7 mouse cellular contexts compared by ENCODE assay signal in the genomic region with DNA sequence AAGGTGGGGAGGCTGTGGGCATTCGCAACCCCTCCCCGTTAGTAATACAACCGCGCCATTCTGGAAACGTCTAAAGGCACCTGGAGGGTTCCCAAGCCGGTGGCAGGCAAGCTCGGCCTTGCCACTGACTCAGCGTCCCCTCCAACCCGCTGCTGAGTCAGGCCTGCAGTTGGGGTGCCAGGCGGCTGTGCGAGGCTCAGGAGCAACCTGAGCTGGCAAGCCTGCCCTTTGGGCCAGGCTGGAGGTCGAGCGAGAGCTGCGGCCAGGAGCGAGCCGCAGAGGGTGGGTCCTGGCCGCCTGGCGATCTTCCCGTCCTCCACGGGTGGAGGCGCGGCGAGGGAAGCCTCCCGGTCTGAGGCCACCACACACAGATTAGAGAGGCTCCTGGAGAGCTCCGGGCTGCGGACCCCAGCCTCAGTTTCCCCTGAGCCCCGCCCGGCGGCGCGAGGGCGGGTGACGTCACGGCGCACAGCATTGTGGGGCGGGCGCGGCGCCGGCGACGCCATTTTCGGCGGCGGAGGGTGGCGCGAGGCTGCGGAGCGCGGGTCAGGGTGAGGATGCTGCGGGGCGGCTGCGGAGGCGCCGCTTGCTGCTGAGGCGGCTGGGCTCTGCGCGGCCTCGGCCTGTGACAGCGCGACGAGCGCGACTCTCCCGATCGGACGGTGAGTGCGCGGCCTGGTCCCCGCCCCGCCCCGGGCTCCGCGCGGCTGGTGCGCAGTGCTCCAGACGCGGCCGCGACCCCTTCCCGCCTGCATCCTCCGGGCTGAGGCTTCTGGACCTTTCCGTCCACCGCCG. TPM values are rescaled to one million over a fixed set of nuclear protein-coding genes. Genes with fewer than 3 reads are reported as not detected.
DNase-seq lines count a peak whose midpoint lies in the region; ATAC-seq lines count a peak whose summit lies in the region.

A gene (plus strand): TSS at position 469 of the 795 bp plus-strand sequence.

- ATAC-seq in intestine, embryonic 16.5 days: peak; percentile 74
- peak; percentile 84 for ATAC-seq in midbrain, embryonic 11.5 days (ENCODE audit: low FRiP score)

- H3K27ac ChIP-seq in intestine, embryonic 16.5 days (ENCODE audit: low read length): peak within 1 kb of the TSS; percentile 89
- peak within 1 kb of the TSS; percentile 85 for H3K27ac ChIP-seq in midbrain, embryonic 11.5 days (ENCODE audit: low read depth, low read length)

- H3K4me1 ChIP-seq in intestine, embryonic 16.5 days (ENCODE audit: control insufficient read depth, insufficient read depth, low read length): peaks cover 20% of the 10 kb centered on the region
- H3K4me1 ChIP-seq in midbrain, embryonic 11.5 days (ENCODE audit: control insufficient read depth, insufficient read depth, low read length): peaks cover 22% of the 10 kb centered on the region

- H3K27me3 ChIP-seq in intestine, embryonic 16.5 days (replicated peaks; ENCODE audit: control insufficient read depth, insufficient read depth, low read length): no peaks in the 10 kb centered on the region
- no peaks in the 10 kb centered on the region for H3K27me3 ChIP-seq in midbrain, embryonic 11.5 days (ENCODE audit: control insufficient read depth, insufficient read depth, low read length)

- peak; percentile 62 for DNase-seq in adrenal gland, adult 8-10 months
- peak; percentile 59 for DNase-seq in embryo, embryonic 11.5 days (ENCODE audit: low read depth, low spot score)
- peak; percentile 69 to 76 for DNase-seq in gastrocnemius, postnatal 4 days (ENCODE audit: low spot score in 2 of 2)
- peak; percentile 81 for DNase-seq in left cerebral cortex, postnatal 4 days
- peak; percentile 98 for DNase-seq in midbrain, embryonic 11.5 days (ENCODE audit: low spot score, missing footprints)
- DNase-seq in skeletal muscle tissue, adult 2 months (ENCODE audit: low read depth, low spot score): peak; percentile 51

- peak within 1 kb of the TSS; percentile 98 for H3K4me2 ChIP-seq in intestine, embryonic 16.5 days (ENCODE audit: low read depth, low read length)
- peak within 1 kb of the TSS; percentile 87 for H3K4me2 ChIP-seq in midbrain, embryonic 11.5 days

- 0 out of 2 replicates have a peak, but pooled peaks cover 5% of the 10 kb centered on the region for H3K36me3 ChIP-seq in intestine, embryonic 16.5 days (ENCODE audit: control insufficient read depth, insufficient read depth, low read length)
- H3K36me3 ChIP-seq in midbrain, embryonic 11.5 days (ENCODE audit: control insufficient read depth, insufficient read depth, low read length): no peaks in the 10 kb centered on the region

- peak within 1 kb of the TSS; percentile 88 for H3K4me3 ChIP-seq in intestine, embryonic 16.5 days (ENCODE audit: low read length)
- peak within 1 kb of the TSS; percentile 95 for H3K4me3 ChIP-seq in midbrain, embryonic 11.5 days (ENCODE audit: low read depth, low read length)

- no peaks in the 10 kb centered on the region for H3K9me3 ChIP-seq in intestine, embryonic 16.5 days (ENCODE audit: control insufficient read depth, low read length)
- H3K9me3 ChIP-seq in midbrain, embryonic 11.5 days (ENCODE audit: control insufficient read depth, low read length): no peaks in the 10 kb centered on the region

- intact Hi-C loops in left cerebral cortex, postnatal 4 days (cut with DNase I): no loop called here

- WGBS in intestine, embryonic 16.5 days: under 1% methylated on average over 85 of the region's 85 CpGs
- WGBS in midbrain, embryonic 11.5 days: under 1% methylated on average over 73 of the region's 85 CpGs

- peak within 1 kb of the TSS; percentile 97 for H3K9ac ChIP-seq in intestine, embryonic 16.5 days (ENCODE audit: low read depth, low read length)
- H3K9ac ChIP-seq in midbrain, embryonic 11.5 days (ENCODE audit: low read length): peak within 1 kb of the TSS; percentile 95

RNA-seq across cellular contexts. Expression of the gene that starts here (rescaled TPM):
- 100 to 1,000 TPM in 2 of 4 experiments, 10 to 100 TPM in 2; 87.5 to 137 (median 109) TPM for total RNA-seq in adrenal gland, adult 8-10 months (2022)
- 100 to 1,000 TPM; 117 to 120 TPM for total RNA-seq in gastrocnemius, postnatal 4 days (2021)
- polyA plus RNA-seq in intestine, embryonic 16.5 days (2015; fragmentation: Nextera tagmentation; extraction: Ambion mirVana): 75.7 and 83.4 TPM in 2 replicates
- total RNA-seq in left cerebral cortex, postnatal 4 days (2021): 100 to 1,000 TPM; 716 to 729 TPM
- polyA plus RNA-seq in midbrain, embryonic 11.5 days (2014; fragmentation: Nextera tagmentation; extraction: Ambion mirVana): 282 and 288 TPM in 2 replicates

Comparison
In these comparisons a context has a peak if more than half of its experiments do, and no peak if none do; other contexts are left out.
1. Peak in every context shown above with its lines: DNase-seq, ATAC-seq, H3K4me3 ChIP-seq and H3K27ac ChIP-seq.
2. RNA of the gene that starts here (total RNA-seq): 716 to 729 TPM in left cerebral cortex, postnatal 4 days; 87.5 to 137 TPM in adrenal gland, adult 8-10 months and 117 to 120 TPM in gastrocnemius, postnatal 4 days; every median in the first group is over 4 times any median in the second.